Mouse (Mus musculus): Measurements from ENCODE around the gene Fam193a.

Gene Fam193a

GRCm38 (mm10) chr5:34461841-34462240, 92.1 kb downstream of the Fam193a start:
- DNase-seq (ENCODE audit: low spot score) = no peak

DNA sequence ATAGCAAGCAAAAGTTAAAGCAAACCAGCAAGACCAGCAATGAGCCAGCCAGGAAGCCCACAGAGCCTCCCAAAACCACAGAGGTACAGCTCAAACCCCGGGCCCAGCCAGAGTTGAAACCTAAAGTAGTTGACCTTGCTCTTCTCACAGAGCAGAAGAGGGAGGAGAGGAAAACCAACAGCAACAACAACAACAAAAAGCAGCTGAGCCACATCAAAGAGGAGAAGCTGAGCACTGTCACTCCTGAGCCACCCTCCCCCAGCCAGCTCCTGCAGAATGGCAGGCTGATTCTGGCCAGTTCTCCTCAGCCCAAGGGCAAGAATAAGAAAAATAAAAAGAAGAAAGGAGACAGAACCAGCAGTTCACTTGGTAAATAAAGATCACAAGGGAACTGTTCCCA, 96.3 kb downstream of the Fam193a start:
- DNase-seq (ENCODE audit: low spot score) = no peak

- DNase-seq (ENCODE audit: low spot score) = no peak
These were observed 96.9 kb downstream of the Fam193a start for GRCm38 (mm10) chr5:34466648-34467047.

DNA sequence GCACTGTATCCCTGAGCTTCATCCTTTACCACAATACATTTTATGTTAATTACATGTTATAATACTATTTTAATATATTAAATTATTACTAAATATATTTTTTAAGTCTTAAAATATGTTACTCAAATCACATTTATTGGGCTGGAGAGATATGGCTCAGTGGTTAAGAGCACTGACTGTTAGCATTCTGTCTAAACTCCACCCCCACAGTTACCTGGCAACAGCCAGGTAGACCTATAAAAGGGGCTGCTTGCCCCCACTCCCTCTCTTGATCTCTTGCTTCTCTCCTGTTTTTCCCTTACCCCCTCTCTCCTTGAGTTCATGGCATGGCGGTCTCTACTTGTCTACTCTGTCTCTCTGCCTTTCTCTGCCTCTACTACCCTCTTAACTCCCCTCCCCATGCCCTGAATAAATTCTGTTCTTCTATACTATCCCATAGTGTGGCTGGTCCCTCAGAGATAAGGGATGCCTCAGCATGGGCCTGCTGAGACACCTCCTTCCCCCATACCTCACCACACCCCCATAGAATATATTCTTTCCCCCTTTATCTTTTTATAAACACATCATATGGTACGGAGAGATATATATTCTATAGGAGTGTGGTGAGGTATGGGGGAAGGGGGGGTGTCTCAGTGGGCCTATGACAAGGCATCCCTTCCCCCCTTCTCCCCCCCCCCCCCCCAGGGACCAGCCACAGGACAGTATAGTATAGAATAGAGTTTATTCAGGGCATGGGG, 98.5 kb downstream of the Fam193a start:
- no peak for DNase-seq (ENCODE audit: low spot score)

DNA sequence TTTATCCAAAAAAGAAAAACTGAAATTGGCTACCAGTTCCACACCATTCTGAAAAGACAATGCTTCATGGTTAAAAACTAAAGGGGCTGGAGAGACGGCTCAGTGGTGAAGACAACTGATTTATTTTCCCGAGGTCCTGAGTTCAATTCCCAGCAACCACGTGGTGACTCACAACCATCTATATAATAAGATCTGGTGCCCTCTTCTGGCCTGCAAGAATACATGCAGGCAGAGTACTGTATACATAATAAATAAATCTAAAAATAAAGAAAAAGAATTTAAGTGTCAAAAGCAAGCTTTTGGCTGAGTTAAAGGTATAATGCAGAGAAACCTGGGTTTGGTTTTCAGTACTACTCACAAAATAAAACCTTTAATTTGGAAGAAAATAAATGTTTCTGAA, 111.2 kb downstream of the Fam193a start:
- DNase-seq (ENCODE audit: low spot score) = no peak

- DNase-seq (ENCODE audit: low spot score) = no peak
These were observed 116.0 kb downstream of the Fam193a start for GRCm38 (mm10) chr5:34485731-34486130.

- DNase-seq (ENCODE audit: low spot score) = no peak
These were observed 117.8 kb downstream of the Fam193a start for GRCm38 (mm10) chr5:34487320-34488090.

DNA sequence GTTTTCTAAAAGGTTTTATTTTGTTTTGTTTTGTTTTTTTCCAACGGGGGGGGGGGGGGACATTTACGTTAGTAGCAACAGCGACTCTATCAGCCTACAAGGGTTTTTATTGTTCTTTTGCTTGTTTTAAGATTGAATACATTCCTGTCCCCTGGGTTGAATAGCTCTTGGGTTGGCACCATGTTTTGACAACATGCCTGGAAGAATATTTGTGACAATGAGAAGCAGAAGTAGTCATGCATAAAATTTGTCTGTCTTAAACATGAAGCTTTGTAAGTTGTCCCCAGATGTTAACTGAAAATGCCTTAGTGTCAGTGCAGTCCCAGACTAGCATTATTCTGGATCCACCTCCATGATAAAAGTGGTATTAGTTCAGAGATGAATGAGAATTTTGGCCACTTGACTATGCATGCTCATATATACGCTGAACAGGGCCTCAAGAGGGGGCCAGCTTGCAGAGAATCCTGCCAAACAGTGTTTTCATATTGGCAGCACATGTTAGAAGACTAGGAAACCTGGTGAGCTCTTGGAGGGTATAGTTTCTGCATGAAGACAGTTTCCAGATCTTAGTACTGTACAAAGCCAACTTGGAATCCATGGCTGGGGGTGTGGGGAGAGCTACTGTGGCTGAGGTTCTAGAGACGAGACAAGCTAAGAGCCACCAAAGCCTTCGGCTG, 119.1 kb downstream of the Fam193a start:
- no peak for DNase-seq (ENCODE audit: low spot score)

DNA sequence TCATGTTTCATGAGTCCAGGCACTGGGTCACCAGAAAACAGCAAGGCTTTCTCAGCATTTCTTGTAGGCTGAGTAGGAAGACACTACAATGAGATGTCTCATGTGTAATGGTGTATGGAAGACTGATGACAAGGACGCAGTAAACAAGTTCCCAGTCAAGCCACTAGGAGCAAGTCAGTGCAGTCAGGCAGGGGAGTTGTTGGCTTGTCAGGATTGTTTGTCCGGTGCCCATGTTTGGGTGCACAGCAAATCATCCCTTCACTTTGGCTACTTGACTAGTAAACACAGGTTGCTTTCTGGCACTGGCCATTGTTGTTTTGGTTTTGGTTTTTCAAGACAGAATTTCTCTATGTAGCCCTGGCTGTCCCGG, 119.7 kb downstream of the Fam193a start:
- DNase-seq (ENCODE audit: low spot score) = no peak

DNA sequence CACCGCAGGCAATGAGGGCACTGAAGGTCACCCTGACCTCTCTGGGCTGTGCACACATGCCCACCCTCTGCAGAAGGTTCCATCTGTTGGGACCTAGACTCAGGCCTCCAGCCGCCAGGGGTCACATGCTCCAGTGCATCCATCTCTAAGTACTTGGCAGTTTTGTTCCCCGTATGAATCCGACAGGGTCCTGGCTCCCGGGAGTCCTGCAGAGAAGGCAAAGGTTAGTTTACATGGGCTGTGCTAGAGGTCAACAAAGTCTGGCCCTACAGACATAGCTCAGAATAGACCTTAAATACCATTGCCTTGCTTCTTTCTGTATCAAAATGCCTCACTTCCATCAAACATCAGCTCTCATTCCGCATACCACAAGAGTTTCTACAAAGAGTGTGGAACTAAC, 127.0 kb downstream of the Fam193a start:
- no peak for DNase-seq (ENCODE audit: low spot score)

GRCm38 (mm10) chr5:34500886-34501285, 131.2 kb downstream of the Fam193a start:
- DNase-seq (ENCODE audit: low spot score) = no peak

DNA sequence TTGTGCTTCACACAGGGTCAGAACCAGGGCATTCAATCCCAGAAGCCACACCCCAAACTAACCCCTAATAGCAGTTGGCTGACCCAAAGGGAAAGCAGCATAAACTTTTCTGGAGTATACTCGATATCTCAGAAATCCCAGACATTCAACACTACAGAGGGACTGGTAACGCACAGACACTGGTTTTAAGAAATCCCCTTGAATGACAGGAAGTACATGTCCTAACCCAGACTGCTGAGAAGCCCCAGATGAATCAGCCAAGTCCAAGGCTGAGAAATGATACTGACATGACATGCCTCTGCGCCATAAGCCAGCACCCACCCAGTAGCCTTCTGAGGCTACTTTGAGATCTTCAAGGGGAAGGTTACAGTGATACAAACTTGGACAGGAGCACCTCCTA, 131.9 kb downstream of the Fam193a start:
- DNase-seq (ENCODE audit: low spot score) = no peak

- DNase-seq (ENCODE audit: low spot score) = no peak
These were observed 132.7 kb downstream of the Fam193a start for GRCm38 (mm10) chr5:34502411-34502810.

DNA sequence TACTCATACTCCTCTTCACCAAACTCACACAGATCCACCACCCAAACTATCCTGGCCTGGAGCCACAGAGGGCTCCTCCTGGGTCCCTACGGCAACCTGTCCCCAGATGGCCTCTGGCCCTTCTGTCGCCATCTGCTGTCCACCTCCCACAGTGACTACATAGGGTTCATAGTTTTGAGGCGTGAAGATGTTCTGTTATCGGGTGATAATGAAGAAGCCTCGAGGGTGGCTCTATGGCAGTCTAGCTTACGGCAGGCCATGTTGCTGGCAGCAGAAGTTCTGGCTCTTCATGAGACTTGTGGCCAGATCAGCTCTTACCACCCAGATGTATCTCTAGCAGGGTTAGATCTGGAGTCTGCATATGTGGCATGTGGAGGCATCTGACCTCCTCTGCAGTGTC, 133.1 kb downstream of the Fam193a start:
- no peak for DNase-seq (ENCODE audit: low spot score)

DNA sequence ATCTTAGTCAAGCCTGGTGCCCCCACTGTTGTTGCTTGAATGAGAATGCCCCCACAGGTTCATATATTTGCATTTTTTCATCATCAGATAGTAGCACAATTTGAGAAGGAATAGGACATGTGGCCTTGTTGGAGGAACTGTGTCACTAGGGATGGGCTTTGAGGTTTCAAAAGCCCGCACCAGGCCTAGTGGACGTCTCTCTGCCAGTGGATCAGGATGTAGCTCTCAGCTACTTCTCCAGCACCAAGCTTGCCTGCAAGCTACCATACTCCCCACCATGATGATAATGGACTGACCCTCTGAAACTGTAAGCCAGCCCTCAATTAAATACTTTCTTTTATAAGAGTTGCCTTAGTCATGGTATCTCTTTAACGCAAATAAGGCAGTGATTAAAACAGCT, 142.8 kb downstream of the Fam193a start:
- no peak for DNase-seq (ENCODE audit: low spot score)

DNA sequence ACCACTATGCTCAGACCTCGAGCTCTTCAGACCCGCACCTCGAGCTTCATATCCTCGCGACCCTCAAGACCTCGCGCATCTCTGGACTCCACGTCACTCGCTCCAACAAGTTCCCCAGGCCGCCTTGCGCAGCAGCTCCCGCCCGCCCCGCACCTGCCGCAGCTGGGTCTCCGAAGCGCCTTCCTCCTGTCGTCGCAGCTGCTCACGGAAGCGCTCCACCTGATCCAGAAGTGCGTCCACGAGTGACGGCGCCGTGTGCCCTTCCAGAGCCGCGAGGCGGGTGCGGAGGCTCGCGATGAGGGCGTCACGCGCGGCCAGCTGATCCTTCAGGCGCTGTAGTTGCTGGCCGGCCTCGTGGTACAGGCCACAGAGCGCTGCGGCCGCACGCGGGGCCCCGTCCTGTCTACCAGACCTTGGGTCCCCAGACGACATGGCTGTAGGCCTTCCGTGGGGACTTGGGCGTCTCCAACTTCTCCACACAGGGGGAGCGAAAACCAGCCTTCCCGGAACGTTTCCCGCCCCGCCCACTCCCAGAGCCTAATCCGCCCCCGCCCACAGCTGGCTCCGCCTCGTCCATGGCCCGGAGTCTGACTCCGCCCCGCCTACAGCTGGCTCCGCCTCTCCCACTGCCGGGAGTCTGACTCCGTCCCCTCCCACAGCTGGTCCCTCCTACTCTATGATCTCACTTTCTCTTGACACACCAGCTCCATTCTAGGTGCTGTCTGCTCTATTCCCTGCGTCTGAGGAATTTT, 143.9 kb downstream of the Fam193a start, which contains the start of gene Tnip2:
Gene Tnip2 (minus strand): TSS at position 526 of the 752 bp plus-strand sequence.
- DNase-seq (ENCODE audit: low spot score) = peak; percentile 96

DNA sequence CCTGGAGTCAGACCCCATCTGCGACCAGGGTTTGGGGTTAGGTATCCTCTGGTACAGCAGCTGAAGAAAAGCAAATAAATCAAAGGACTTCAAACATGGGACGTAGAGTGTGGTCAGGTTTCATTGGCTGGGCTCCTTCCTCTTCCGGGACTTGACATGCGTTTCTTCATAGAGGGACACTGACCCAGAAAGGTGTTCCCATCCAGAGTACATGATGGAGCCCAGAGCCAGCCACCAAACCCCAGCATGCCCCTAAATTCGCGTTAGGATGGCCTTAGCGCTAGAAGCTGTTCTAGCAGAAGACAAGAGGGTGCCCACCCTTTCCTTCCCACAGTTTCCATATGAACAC, 144.5 kb downstream of the Fam193a start:
- DNase-seq (ENCODE audit: low spot score) = no peak

- DNase-seq (ENCODE audit: low spot score) = no peak
These were observed 145.4 kb downstream of the Fam193a start for GRCm38 (mm10) chr5:34515096-34515495.

DNA sequence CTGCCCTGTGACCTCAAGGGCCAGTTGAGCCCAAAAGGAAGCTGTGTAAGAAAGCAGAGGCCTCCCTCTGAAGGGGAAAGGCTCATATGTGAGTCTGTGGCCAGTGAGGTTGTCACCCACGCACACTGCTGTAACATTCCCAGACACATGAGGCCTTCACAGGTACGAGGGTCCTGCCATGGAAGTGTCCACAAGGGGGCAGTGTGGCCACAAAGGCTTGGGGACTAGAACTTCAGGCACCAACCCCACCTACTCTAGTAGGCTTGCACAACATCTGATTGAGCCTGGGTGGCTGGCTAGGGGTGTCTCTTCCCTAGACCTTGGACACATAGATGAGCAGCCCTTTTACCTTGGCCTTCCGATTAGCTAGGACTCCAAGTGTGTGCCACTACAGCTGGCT, 148.2 kb downstream of the Fam193a start:
- DNase-seq (ENCODE audit: low spot score) = peak; percentile 82

DNA sequence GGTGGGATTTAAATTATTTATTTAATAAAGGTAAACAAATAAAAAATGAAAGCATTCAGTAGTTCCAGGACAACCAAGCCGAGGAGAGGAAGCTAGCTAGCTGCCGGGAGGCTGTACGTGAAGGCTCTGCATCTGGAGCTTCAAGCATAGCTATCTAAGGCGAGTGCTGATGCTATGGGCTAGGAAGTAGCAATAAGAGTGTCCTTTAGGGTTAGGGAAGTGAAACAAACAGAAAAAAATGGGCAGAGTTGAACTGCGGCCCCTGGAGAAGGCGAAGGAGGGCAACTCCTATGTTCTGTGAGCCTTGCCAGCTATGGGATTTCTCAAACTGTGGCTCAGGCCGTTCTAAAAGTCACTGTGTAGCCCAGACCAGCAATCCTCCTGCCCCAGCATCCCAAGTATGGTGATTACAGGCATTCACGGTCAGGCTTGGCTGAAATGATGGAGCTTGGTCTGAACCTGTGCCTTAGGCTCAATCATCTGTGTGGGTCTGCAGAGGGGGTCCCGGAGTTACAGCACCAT, 149.7 kb downstream of the Fam193a start:
- DNase-seq (ENCODE audit: low spot score) = no peak

- no peak for DNase-seq (ENCODE audit: low spot score)
These were observed 150.9 kb downstream of the Fam193a start for GRCm38 (mm10) chr5:34520458-34521209.
